Mouse (Mus musculus): ENCODE measurements around the gene Mettl26.

GRCm38 (mm10) chr17:25885636-25886035, 10.8 kb downstream of the Mettl26 start:
- TF ChIP-seq CTCF (IDR thresholded peaks at IDR 0.05) (peak; percentile 61), EP300 (IDR thresholded peaks at IDR 0.05) (no peak)

Measured in lung, postnatal 0 days (tissue).